Mouse (Mus musculus): ENCODE data around the gene Odf3l1.

The Odf3l1 gene

DNA sequence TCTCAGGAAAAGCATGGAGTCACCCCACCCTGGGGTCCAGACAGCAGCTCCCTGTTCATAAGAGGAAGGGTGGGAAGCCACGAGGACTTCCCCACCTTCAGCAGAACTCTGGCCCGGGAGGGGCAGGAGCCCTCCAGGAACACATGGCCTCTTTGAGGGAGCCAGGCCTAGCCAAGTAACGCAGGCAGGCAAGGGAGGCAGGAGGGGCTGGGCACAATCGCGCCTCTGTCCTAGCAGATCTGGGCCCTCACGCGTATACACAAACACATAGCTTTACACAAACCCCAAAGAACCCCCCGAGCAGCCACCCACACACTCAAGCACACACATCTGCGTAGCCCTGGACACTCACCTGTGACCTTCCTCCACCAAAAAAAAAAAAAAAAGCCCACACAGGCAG lies 16.3 kb upstream of the Odf3l1 start:
- peak; percentile 53 to 61 for DNase-seq

DNA sequence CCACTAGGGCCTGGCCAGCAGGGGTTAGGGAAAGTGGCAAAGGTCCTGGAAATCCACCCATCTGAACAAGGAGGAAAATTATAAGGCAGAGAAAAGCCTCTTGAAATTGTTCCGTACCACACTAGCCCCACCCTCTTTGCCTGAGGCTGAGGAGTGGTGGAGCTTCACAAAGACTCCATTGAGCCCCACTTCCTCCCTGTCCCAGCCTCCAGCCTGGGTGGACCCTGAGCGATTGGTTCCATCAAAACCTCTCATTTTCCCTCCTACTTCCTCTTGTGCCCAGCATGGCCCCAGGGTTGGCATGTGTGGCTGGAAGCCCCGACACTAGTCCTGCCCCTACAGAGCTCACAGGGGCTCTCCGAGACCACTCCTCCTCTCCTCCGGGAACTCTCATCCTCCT lies 12.8 kb upstream of the Odf3l1 start:
- no peak for DNase-seq

DNA sequence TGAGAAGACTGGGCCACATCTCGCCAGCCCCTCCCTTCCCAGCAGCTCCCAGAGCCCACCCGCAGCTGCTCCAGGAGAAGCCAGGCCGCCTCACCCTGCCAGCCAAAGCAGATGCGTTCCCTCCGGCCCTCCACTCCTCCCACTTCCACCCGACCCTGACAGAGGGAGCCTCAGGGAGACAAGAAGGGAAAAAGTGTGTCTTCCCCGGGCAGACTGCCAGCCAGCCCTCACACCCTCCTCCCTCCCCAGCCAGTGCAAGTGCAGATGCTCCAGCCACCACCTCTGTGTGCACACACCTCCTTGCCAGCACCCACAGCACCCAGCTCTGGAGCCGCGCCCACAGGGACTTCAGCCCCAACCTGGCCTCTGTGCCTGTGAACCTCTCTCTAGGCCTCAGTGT lies 12.3 kb upstream of the Odf3l1 start:
- DNase-seq, result peak in 1 of 2 experiments; percentile 48

DNA sequence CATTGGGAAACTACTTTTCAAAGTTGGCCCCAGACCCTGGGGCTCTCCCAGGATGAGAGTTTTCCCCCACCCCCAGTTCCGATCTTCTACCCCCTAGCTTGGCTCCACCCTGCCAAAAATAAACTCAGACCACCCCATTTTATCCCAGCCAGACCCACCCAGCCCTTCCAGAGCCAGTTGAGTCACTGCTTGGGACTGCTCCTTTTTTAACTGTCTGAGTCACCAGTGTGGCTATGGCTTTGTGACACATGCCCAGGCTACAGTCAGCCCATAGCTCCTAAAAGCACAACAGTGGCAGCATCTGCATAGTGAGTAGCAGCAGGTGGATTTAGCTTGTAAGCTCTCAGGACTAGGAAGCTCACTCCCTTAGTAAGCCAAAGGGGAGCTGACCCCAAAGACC lies 8.6 kb upstream of the Odf3l1 start:
- no peak for DNase-seq

DNA sequence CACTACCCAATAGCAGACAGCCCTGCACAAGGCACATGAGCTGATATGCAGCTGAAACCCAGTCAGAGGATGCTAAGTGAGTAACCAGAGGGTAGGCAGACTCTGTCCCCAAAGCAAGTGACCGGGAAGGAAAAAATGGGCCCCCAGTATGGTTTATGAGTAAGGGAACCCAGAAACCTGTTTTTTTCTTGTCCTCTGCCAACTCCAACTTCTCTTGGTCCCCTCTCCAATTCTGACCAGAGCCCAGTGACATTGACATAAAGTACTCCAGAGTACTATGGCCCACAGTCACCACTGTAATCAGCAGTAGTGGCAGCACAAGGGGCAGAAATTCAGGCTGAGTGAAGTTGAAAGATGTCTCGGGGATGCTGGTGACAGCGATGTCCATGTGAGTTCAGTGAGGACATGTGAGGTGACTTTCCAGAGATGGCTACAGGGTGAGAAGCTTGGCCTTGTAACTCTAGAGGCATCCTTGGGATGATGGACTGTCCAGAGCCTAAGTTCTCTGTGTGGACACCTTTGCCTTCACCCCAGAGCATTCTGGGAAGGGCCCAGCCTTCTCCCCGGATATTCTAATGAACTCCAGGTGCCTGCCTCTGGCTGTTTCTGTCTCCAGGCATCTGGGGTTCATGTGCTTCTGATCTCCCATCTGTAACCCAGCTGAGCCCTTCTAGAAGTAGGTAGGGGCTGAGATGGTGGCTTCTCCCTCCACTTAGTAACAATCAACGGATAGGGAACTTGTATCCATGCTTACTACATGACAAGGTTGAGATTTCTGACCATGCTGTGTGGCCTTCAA lies 7.8 kb upstream of the Odf3l1 start:
- no peak for DNase-seq

DNA sequence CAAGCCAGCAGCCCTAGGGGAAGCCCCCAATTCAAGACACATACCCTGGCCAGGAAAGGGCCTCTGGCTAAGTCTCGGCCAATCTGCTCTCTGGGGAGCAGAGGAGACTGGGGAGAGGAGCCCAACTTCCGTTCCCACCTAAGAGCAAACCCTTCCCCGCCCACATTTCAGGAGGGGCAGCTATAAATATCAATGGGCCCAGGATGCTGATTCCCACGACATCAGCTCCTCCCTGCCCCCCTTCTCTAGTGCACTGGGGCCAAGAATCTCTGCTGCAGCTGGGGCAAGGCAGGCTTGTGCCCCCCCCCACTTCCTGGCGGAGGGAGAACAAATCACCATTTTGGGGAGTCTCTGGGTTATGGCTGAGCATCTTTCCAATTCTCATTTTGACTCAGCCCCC lies 6.7 kb upstream of the Odf3l1 start:
- peak in 1 of 2 experiments; percentile 50 for DNase-seq

DNA sequence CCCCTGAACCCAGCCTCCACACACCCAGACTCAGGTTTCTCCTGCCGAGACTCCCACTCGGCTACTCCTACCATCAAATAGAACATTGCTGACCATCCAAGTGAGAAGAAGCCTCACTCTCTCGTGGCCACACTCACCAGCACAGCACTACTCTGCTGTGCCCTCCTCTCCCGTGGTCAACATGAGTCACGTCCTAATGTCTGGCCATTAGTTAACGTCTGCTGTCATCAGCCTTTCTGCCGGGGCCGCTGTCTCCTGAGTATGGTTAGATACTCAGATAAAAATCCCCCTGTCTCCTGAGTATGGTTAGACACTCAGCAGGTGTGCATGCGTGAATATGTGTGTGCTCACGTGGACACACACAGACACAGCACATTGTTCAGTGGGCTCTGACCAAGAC lies 6.3 kb upstream of the Odf3l1 start:
- DNase-seq, result no peak

DNA sequence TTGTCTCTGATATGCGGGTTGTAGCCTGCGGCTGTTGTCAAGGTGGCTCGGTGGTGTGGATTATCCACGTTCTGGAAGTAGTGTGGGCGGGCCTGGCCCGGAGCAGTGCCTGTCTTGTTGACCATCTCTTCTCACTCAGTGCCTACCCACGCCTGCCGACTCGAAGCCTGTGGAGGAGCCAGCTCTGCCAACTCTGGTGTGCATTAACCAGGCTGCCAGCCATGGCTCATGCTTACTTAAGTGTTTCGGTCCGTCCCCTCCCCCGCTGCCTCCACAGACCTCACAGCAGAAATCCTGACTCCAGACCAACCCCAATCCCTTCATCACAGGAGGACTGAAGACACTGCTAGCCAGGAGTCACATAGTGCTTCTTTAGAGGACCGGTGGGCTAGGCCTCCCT lies 5.1 kb upstream of the Odf3l1 start:
- DNase-seq, result peak; percentile 53 to 73

DNA sequence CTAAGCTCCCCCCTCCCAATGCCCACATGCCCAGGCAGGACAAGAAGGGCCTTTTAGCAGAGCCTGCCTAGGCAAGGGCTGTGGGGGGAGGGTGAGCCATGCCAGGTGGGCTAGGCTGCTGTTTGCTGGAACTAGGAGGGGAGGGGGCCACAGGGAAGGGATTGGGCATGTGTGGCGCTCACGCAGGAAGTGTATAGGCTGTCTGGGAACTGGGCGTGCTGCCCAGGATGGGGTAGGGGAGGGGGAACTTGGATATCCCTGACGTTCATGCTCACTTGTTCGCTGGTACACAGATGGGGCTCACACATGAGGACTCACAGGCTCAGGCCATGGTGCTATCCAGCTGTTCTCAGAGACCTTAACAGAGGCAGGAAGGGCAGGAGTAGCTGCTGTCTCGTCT lies 3.8 kb upstream of the Odf3l1 start:
- peak; percentile 84 to 92 for DNase-seq

DNA sequence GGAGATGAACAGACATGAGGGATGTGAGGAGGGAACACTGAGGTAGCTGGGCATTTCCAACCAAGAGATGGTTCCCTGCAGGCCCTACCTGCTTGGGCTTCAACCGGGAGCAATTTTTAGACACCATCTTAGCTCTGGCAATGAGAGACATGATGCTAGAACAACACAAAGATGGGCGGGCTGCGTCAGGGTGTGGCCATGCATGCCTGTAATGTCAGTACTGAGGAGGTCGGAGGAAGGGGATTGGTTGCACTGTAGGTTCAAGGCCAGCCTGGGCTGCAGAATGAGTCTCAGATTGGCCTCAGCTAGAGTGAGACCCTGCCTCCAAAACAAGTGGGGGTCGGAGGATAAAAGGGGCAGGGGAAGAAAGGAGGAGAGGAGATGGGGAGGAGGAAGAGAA lies 2.0 kb upstream of the Odf3l1 start:
- DNase-seq, result no peak

DNA sequence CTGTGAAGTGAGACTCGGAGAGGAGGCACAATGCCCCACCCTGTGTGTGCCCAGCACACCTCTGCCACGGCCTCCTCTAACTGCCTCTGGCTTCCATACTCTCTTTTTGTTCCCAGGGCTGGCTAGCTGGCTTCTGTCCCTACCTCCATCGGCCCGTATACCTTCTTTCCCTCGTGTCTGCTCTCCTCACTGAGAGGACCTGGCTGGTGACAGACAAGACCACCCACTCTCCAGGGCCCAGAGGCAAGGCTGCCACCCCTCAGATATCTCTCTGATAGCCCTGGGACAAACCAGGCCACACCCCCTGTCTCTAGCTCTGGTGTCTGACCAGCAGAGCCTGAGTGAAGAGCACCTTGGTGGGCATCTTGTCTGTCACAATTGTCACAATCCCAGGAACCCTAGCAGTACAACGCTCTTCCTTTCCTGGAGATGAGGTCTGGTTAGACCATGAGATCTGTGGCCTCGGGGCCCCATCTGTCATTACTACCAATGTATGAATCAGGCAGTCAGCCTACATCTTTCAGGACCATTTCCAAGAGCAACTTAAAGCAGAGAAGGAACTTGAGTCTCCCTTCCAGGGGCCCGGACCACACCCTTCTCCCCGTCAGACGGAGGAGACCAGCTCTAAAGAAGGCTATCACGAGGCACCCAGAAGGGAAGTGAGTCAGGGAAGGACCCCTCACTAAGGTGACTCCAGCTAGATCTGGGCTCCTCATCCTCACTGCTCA lies 1.4 kb upstream of the Odf3l1 start:
- no peak for DNase-seq

DNA sequence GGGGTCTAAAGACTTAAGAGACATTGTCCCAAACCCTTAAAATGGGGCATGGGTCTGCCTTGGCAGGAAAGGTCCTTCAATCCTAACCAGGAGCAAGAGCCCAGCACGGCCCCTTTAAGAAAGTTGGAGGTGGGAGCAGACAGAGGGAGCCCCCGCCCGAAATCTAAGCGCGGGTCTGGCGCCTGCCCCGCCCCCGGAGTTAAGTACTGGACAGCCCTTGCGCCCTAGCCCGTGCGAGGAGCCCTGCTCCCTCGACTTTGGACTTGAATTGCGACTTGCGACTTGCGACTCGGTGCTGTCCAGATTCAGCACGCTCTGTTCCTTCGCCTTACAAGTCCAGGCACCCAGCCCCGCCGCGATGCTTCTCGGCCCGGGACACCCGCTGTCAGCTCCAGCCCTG lies 353 bp upstream of the Odf3l1 start, which contains the start of gene Cspg4:
TSS of gene Cspg4 (plus strand) at position 202 of the 400 bp plus-strand sequence.
- DNase-seq, result peak; percentile 49 to 71

DNA sequence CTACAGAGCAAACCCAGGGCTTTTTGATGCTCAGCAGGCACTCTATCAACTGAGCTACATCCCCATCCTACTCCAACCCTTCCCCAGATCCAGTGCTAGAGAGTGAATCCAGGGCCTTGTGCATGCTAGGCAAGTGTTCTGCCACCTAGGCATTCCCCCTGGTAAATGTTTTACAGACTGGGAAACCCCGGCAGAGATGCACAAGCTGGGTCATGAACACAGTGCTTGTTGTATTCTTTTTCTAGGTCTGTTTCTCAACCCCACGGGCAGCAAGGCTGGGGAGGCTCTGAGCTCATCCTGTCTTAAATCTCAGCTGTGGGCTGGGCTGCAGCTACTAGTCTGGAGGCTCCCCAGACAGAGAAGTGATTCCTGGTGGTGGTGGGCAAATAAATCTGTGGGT lies 1.6 kb downstream of the Odf3l1 start:
- DNase-seq, result no peak

DNA sequence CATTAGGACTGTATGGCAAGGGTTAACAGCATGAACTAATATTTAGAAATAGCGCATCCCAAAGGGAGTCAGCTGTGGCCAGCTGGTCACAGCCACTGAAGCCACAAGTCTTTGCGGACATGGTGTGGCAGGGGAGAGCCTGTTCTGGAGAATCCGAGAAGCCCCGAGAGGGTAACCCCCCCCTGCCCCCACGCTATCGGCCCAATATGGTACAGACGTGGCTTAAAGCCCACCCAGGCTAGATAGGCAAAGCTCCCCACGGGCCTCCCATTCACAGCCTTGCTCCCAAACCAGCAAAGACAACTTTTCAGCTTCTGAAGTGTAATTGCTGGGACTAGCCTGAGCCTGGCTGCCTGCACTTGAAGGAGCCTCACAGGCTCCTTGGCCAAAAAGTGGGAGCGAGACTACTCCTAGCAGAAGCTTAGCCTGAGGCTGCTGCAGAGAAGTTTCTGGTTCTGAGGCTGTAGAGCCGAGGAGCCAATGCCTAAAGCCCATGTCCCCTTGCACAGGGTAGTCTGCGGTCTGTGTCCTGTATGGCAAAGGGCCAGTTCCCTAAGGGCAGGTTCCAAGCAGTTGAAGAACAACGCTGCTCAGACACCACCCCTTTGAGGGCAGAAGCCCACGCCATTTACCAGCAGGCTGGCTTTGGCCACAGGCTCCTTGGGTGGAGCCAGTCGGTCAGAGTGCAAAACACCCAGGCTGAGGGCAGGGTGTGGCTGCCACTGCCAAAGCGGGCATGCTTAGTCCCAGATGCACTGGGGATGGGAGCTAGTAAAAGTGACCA lies 3.8 kb downstream of the Odf3l1 start:
- no peak for DNase-seq

DNA sequence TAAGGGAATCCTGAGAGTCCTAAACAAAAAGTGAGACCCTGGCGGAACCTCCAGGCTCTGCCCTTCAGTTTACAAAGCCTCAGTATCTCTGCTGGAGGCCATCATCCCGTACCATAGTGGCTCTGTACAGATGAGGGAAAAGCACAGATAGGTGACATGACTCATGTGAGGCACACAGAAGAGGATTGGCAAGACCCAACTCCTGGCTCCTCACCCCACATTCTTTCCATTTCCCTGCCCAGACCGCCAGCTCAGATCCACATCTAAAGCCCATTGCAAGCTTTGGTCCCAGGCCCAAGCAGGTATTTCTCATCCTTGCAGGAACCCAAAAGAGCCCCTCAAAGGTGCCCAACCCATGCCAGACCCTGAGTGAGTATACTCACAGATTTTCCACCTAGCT lies 4.4 kb downstream of the Odf3l1 start:
- no peak for DNase-seq

DNA sequence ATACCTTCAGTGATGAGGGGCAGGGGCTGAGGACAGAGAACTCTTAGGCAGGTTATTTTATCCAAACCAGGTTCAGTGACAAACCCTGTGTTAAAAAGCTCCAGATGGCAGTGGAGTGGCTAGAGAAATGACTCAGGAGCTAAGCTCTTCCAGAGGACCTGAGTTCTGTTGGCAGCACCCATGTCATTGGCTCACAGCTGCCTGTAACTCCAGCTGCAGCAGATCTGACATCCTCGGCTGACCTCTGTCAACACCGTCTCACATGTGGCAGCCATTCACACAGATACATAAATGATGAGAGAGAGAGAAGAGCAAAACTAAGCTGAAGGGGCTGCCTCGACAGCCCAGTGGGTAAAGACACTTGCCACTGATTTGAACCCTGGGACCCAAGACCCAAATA lies 7.0 kb downstream of the Odf3l1 start:
- no peak for DNase-seq

DNA sequence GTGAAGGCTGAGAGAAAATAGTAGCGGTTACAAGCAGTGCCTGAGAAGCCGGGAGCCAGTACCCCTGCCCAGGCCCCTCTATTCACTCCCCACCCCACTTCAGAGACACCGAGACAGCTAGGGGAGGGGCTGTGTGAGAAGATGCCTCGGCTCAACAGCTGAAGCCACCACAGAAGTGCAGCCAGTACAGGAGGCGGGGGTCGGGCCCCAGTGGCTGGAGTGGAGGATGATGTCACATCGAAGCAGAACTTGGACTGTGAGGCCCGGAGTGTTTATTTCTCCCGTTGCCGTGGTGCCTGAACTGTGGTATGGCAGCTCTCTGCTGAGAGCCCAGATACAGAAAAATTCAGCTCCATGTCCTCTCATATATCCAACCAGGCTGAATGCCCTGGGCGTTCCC lies 12.7 kb downstream of the Odf3l1 start:
- DNase-seq, result no peak

DNA sequence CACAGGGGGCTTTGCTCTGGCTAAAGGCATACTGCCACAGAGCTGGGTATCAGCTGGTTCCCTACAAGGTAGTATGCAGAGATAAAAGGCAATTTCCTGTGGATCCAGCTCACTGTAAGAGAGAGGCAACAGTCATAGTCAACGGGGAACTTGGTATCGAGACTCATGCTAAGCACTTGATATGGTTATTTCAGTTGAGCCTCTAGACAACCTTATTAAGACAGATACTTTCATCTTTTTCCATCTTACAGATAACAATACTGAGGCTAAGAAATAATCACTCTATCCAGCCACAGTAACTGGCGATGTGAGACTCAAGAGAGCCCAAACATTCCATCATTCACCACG lies 13.6 kb downstream of the Odf3l1 start:
- no peak for DNase-seq

DNA sequence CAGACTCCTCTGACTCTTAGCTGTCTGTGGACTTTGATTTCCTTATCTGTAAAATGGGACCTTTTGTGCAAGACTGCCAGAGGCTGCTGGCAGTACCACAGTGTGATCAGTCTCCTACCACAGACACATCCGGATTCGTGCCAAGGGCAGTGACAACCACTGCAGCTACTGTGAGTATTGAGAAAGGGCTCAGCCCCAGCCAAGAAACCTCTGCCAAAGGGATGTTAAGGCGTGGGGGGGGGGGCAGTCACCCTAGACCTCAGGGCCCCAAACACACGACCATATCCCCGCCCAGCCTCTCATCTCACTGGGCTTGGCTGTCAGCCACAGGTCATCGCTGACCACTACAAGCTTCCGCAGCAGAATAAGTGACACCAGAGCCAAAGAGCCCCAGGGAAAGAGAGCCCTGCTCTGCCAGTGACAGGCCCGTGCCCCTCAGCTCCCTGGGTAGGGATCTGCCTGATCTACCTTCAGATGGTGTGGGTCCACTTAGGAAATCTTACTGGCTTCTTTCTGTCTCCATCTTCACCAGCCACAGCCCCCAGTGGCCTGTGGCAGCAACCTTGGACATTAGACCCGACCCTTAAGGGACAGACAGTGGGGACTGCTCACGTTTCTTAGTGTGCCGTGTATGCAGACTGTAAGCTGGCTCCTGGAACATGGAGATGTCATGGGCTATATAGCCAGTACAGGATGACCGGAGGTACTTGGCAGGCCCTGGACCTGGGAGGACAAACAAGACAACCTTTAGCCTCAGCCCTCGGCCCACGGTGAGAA lies 14.2 kb downstream of the Odf3l1 start:
- DNase-seq, result peak in 1 of 2 experiments; percentile 38

DNA sequence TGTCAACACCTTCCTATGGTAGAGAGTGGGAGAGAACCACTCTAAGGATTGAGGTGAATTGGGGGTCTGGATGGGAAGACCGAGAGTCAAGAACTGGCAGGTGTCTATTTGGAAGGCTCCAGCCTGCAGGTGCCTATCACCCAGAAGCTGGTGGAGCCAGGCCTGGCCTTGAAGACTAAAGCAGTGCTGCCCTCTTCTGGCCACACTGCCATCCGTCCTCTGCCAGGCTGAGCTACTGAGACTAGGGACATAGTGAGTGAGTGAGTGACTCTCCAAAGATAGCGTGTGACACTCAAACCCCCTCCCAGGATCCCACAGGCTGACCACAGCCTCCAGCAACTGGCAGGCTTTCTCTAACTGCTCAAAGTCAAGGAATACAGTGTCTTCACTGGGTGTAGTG lies 17.0 kb downstream of the Odf3l1 start:
- DNase-seq, result peak; percentile 92 to 94

DNA sequence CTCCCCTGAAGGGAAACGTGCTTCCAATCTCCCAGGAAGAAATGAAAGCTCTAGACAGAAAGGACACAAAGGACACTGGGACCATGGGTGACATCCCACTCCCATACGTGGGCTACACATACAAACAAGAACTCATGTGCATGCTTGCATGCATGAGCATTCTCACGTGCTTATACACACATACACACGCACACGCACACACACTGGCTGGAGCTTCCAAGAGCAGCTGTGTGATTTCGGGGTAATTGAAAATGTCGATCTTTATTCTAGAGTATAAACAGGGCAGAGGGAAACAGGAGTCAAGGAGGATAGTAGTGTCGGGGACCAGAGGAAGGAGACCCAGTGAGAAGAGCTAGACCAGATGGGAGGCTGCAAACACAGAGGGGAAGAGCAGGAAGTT lies 19.8 kb downstream of the Odf3l1 start:
- DNase-seq, result no peak

DNA sequence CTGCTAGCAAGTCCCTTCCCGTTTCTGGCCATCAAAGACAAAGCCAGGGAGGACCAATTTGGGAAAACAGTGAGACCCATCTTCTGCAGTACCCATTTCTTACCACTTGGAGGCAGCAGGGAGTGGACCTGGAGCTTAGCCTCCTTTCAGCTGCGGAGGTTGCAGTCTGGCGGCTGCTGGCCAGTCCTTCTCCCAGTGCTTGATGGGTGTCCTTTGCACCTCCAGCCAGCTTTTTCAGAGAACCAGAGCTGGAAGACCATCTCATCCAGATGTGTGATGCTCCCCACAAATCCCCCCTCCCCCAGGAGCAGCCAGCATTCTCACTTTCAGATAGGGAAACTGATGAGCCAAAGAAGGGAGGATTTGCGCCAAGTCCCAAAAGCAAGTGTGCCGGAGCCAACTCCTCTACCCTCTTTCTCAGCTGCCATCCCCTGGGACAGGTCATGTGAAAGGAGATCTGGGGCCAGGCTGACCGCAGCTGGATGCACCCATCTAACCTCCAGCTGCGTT lies 20.7 kb downstream of the Odf3l1 start:
- DNase-seq, result peak; percentile 89 to 93

DNA sequence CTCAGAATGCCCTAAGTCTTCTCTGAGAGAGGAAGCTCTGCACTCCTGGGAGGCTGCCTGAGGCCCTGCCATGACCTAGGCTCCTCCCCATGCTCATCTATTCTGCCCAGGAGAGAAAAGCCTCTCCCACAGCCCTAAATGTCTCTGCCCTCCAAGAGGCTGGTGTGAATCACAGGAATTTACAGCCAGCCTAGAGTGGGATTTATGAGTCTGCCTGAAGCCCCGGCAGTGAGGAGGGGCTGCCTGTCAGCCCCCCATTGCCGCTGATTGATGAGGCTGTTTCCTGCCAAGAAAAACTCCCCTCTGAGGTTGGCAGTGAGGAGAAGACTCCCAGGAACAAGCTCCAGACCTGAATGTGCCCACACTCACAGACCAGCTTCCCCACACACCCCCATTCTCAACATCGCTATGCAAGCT lies 22.2 kb downstream of the Odf3l1 start:
- no peak for DNase-seq
